Mouse (Mus musculus) adrenal gland, postnatal 4 days (tissue): ENCODE measurements around the gene Ncoa3. TPM values are rescaled to one million over a fixed set of nuclear protein-coding genes. Genes with fewer than 3 reads are reported as not detected.

Experiments used
- DNase-seq, 2 experiments: peaks; one replicate each; pipeline ENCODE4 v3.0.0; 2021 to 2022; ENCODE audit warnings: low spot score in 2 of 2, mixed read lengths in 2 of 2
- total RNA-seq, 2 experiments: library from RNA; stranded (reverse); gene quantifications; 2 replicates each; pipeline ENCODE4 v1.2.3; 2021

Ncoa3 gene
- total RNA-seq, 2 experiments from 2014 or later, result 33.8 to 37.8 TPM

DNA sequence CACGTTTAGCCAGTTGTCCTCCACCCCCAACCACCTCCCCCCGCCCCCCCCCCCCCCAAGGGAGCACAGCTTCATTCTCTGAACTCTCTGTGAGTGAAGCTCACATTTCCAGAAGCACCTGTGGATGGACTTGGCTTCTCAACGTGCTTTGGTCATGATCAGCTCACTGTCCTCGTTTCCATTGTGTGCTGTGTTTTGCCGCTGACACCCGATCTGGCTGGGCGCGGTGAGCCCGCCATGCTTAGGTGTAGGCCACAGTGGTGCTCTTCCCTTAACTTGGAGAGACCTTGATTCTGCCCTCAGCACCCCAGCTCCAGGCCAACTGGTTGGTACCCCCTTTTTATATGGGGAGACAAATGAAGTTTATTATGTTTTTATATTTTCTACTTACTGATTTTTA lies 79.5 kb downstream of the Ncoa3 start:
- no peak for DNase-seq

GRCm38 (mm10) chr2:166073082-166073481 lies 80.6 kb downstream of the Ncoa3 start:
- no peak for DNase-seq

DNA sequence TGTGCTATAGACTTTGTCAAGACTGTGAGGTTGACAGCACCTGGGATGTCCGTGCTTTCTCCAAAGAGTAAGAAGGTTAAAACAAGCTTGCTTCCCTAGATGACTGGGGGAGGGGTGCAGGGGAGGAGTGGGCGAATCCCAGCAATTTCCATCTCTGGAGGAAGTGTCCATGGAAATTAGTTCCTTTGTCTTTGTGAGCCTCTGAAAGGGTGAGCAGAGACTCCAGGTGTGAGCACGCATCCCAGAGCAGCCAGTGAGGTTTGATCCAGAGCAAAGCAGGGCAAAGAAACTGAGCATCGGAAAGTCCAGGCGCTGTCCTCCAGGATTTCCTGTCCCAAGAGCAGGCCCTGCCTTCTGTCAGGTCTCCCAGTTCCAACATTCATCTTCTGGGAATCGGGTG lies 81.9 kb downstream of the Ncoa3 start:
- DNase-seq, result no peak

DNA sequence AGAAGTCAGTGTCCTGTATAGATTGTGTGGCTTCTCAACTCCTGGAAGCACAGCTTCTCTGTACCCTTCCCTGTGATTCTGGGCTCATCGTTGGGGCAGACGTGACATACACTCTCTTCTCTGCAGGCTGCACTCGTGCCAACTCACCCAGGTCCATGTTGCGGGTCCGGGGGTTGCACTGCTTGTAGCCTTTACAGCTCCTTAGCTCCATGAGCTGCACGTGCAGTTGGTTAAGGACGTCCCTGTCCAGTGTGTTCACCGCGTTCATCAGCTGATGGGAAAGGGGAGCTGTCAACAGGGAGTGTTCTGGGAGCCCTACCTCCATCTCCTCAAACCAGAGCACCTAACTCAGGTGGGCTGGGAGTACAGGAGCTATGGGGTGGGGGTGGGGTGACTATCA lies 84.9 kb downstream of the Ncoa3 start:
- no peak for DNase-seq

- no peak for DNase-seq
Measured at GRCm38 (mm10) chr2:166079231-166079630, 86.8 kb downstream of the Ncoa3 start.

DNA sequence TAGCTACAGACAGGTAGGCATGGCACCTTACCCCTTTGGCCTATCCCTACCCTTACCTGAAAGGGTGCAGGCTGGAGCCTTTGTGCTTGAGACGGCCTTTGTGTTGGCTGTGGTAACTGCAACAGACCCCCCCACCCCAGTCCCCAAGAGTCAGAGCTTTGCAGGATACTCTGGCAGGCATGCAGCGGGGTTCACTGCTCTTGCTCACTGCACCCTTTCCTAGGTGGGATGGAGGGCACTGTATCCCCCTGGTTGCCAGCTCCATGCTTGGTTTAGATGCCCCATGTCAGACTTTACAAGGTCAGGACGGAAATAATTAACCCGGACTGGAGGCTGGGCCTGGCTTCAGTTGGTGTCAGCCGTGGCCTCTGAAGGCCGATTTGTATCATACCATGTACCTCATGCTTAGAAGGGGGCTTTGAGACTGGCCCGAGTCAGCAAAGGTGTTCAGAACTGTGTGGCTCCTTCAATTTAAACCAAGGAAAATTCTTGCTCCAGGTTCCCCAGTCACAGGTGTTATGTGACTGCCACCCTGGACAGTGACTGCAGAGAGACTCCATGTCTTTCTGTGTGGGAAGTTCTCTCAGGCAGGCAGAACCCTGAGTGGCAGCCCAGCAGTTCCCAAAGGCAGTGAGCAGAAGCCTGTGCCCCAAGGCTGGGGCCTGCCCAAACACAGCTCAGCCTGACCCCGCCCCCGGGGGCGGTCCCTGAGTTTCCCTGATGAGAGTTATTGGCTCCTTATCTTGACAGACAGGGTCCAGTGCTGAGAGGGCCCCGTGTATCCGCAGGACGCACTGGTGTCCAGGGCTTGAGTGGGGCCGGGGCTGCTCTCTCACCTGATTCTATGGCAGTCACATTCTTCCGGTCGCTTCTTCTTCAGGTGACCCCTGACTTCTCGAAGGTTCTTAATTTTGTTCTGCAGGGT lies 87.8 kb downstream of the Ncoa3 start:
- DNase-seq, result peak; percentile 45 to 61

GRCm38 (mm10) chr2:166080967-166081750 lies 88.7 kb downstream of the Ncoa3 start:
- no peak for DNase-seq

- peak; percentile 63 to 74 for DNase-seq
Measured at GRCm38 (mm10) chr2:166082193-166082592, 89.8 kb downstream of the Ncoa3 start.

GRCm38 (mm10) chr2:166082661-166083060 lies 90.2 kb downstream of the Ncoa3 start:
- DNase-seq, result no peak

DNA sequence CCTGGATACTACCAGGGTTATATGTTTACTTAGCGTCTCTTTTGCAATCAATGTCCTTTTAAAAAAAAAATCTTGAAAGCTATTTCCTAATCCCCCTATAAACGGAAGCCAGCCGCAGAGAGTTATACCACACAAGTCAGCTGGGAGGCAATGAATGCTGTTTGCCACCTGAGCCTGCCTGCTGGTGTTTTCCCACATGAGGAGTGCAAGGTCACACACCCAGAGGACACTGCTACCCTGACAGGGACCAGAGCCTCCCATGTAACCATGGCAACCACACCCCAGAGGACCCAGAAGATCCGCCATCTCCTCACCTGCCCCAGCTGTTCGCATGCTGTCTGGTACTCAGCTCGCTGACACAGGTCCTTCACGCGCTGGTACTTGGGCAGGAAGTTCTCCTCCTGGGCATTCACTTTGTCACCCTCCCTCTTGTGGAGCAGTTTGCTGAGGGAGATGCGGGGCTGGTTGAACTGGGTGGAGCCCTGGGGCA lies 91.2 kb downstream of the Ncoa3 start:
- DNase-seq, result no peak

DNA sequence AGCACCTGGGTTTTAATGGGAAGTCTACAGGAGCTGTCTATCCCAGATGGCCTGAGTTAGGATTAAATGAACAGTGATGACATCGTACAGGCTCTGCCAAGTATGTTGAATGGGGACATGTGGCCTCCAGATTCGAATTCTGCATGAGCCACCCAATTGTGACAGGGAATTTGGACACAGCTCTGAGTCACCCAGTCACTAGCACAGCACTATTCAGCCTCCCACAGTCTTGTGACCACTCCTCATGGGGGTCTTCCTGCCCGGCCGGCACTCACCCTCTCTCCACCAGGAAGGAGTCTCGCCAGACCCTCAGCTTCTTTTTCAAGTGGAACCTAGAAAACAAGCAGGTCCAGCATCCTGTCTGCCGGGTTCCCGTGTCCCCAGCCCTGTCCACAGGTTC lies 91.7 kb downstream of the Ncoa3 start:
- DNase-seq, result no peak

DNA sequence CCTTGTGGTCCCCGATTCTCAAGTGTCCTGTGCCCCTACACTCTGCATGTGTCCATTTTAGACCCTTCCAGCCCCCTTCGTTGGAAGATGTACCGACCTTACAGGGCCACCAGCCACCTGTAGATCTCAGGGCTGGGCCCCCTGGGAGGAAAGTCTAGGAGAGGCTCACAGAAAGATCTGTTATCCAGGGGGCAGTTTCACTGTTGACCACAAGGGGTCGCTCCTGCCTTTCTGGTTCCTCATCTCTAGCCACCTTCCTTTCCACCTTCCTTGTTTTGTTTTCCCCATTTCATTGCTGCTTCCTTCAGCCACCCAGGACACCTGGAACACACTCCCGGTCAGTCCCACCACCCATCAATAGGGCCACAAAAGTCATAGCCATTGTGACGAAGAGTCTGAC lies 92.5 kb downstream of the Ncoa3 start:
- DNase-seq, result peak in 1 of 2 experiments; percentile 52

DNA sequence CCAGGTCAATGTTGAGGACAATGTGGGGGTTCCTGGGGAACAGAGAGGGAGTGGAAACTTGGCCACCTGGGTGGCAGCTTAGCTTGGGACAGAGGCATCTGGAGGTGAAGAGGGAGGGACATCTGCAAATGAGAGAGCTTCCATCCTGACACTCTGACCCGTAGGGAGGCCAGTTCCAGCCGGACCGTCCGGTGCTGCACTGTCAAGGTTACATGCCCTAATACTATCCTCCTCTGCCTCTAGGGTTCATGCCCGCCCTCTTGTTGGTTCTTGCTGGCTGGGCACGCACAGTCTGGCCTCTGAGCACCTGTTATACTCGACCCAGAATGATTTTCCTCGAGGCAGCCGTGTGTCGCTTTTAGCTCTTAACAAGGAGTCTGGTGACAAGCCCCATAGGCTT lies 93.3 kb downstream of the Ncoa3 start:
- DNase-seq, result no peak

- no peak for DNase-seq
Measured at GRCm38 (mm10) chr2:166086457-166087233, 94.2 kb downstream of the Ncoa3 start.

DNA sequence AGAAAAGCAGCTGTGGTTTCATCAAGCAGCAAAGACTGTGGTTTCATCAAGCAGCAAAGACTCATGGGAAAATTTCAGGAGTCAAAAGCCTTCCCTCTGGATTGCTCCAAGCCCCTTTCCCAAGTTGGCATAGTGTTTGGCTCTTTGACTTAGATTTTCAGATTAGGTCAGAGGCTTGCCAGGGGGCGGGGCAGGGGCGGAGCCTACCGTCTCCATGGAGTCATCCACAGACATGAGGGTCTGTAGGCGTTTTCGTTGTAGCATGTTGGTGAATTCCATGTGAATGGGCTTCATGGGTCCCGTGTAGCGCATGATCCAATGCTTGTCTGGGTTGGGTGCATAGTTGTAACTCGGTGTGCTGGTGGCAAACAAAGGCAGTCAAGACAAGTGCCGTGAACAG lies 96.6 kb downstream of the Ncoa3 start:
- no peak for DNase-seq

DNA sequence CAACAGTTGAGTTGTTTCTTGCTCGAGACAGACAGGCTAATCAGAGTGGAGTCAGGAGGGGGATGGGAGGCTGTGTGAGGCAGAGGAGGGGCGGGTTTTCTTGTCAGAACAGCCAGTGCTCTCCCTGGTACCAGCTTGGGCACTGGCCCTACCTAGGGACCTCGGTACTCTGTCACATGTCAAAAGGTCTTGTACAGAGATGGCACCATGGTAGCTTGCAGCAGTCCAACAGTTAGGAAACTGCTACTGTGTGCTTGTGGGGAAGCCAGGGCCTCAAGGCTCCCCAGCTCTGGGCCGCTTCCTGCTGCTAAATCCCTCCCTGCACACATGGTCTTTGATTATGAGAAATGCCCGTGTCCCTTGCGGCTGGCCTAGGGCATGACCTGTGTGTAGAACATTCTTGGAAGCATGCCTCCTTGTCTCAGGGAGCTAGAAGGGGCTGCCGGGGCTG lies 97.7 kb downstream of the Ncoa3 start:
- no peak for DNase-seq

GRCm38 (mm10) chr2:166091599-166091998 lies 99.2 kb downstream of the Ncoa3 start:
- no peak for DNase-seq

DNA sequence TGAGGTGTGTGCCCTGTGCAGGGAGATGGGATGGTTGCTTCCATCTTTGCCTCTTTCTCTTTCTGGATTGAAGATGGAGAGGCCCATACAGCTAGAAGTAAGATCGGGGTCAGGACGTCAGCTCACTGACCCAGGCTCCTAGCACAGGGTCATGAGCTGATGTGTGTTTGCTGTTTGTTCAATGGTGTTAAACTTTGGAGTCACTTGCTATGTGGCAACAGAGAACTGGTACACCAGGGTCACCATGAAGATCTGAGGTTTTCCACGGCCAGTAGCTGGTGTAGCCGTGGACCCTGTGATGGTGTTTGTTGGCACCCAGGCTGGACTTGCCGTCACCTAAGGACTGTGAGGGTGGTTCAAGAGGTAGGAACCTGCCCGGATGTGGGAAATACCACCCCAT lies 100.0 kb downstream of the Ncoa3 start:
- no peak for DNase-seq

- no peak for DNase-seq
Measured at GRCm38 (mm10) chr2:166096300-166096699, 103.9 kb downstream of the Ncoa3 start.

DNA sequence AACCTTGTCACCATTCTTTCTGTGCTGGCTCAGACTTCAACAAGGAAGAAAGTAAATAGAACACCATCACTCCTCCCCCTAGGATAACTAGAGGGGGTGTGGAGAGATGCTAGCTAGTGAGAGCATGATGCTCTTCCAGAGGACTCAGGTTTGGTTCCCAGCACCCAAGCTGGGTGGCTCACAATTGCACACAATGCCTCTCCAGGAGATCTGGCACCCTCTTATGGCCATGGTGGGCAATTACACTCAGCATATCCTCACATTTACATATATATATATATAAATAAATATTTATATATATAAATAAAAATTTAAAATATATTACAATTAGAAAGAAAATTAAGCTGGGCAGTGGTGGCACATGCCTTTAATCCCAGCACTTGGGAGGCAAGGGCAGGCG lies 104.4 kb downstream of the Ncoa3 start:
- no peak for DNase-seq
